Mouse (Mus musculus): ENCODE measurements at regions not wholly inside any gene's neighbourhood (a gene's known extent, or its start where the extent isn't known, plus 50 kb on each side); places are given as distances from the start of the nearest gene placed in this dataset.

- no peak for TF ChIP-seq MEF2A (IDR thresholded peaks at IDR 0.05; ENCODE audit: borderline replicate concordance, low read depth, low read length)
- no peak for TF ChIP-seq CHD1 (IDR thresholded peaks at IDR 0.05; ENCODE audit: low read depth, low read length)
- no peak for TF ChIP-seq KAT2A (IDR thresholded peaks at IDR 0.05; ENCODE audit: insufficient replicate concordance, low read length)
- no peak for TF ChIP-seq ZKSCAN1 (IDR thresholded peaks at IDR 0.05; ENCODE audit: borderline replicate concordance, low read depth, low read length)
- TF ChIP-seq ETS1 (conservative IDR thresholded peaks at IDR 0.05; ENCODE audit: low read depth, low read length), result no peak
- TF ChIP-seq GABPA (IDR thresholded peaks at IDR 0.05; ENCODE audit: insufficient replicate concordance, low read depth, low read length), result no peak
- no peak for TF ChIP-seq TBP (conservative IDR thresholded peaks at IDR 0.05; ENCODE audit: low read depth, low read length)
- TF ChIP-seq UBTF (IDR thresholded peaks at IDR 0.05; ENCODE audit: low read depth, low read length), result no peak
- TF ChIP-seq ZC3H11A (IDR thresholded peaks at IDR 0.05; ENCODE audit: low read depth, low read length), result no peak
- no peak for TF ChIP-seq POLR2AphosphoS2 (IDR thresholded peaks at IDR 0.05; ENCODE audit: low read depth, low read length)
- no peak for TF ChIP-seq SIN3A (IDR thresholded peaks at IDR 0.05; ENCODE audit: low read length)
- no peak for TF ChIP-seq MAFK (IDR thresholded peaks at IDR 0.05; ENCODE audit: insufficient replicate concordance, low read length)
- TF ChIP-seq JUND (conservative IDR thresholded peaks at IDR 0.05; ENCODE audit: low read depth, low read length), result no peak
These were observed 178.2 kb upstream of the Klf4 start for GRCm38 (mm10) chr4:55710476-55710875.

DNA sequence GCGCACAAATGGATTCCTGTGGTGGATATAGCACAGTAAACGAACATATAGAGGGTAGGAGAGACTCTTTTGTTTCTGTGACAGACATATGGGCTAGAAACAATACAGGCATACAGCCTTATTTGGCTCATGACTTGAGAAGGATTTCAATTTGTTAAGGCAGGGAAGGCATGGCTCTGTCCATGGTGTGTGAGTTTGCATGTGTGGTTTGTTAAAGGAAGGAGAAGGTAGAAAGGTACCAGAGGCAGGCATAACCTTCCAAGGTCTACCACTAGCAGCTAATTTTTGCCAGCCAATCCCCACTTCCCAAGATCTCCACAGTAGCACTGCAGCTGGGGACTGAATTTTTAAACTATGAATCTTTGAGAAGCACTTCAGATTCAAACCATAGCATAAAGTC lies 176.5 kb upstream of the Klf4 start:
- Histone ChIP-seq H3K4me2 (ENCODE audit: insufficient read depth, low read depth, poor library complexity, severe bottlenecking) (no peak overlapping the region), H3K9ac (ENCODE audit: insufficient read depth, low read depth) (no peak overlapping the region), H3K9me3 (replicated peaks; ENCODE audit: low read length) (no peaks in the 10 kb centered on the region), H3K4me1 (ENCODE audit: control insufficient read depth in 1 of 2, insufficient read depth in 2 of 2) (peaks cover 0 to 12% of the 10 kb centered on the region in 2 experiments; a peak in 2 of 4 replicates), H3K4me3 (replicated peaks in 1 of 3; ENCODE audit: low read depth in 2 of 3, low read length in 2 of 3, poor library complexity in 1 of 3) (no peak overlapping the region), H3K79me2 (replicated peaks; ENCODE audit: control insufficient read depth, extremely low read depth, insufficient read depth, poor library complexity, severe bottlenecking) (no peaks in the 10 kb centered on the region), H3K27ac (ENCODE audit: insufficient read depth, low read depth) (no peak overlapping the region), H3K36me3 (replicated peaks in 1 of 2; ENCODE audit: control insufficient read depth in 1 of 2, insufficient read depth in 1 of 2, low read length in 1 of 2) (no peaks in the 10 kb centered on the region), H3K27me3 (replicated peaks) (no peaks in the 10 kb centered on the region)
- DNase-seq (ENCODE audit: extremely low read depth), result no peak
- dilution Hi-C loops (cut with MboI; ENCODE audit: extremely low pct_ligation_motif_present, extremely low pct_unique_long_range_greater_than_20kb, low sequenced_read_pairs), result no loop called here
- TF ChIP-seq JUN (IDR thresholded peaks at IDR 0.05; ENCODE audit: insufficient read depth, low read depth, low read length) (no peak), CHD2 (IDR thresholded peaks at IDR 0.05; ENCODE audit: low read length) (no peak), RAD21 (IDR thresholded peaks at IDR 0.05; ENCODE audit: low read depth, low read length) (no peak), POLR2A (IDR thresholded peaks at IDR 0.05; ENCODE audit: low read depth, low read length) (no peak), ETS1 (conservative IDR thresholded peaks at IDR 0.05; ENCODE audit: low read depth, low read length) (no peak), EP300 (IDR thresholded peaks at IDR 0.05; ENCODE audit: low read length) (no peak), ZMIZ1 (IDR thresholded peaks at IDR 0.05; ENCODE audit: low read depth, low read length) (no peak), TCF12 (IDR thresholded peaks at IDR 0.05; ENCODE audit: low read depth, low read length) (no peak), MAZ (IDR thresholded peaks at IDR 0.05; ENCODE audit: low read depth, low read length) (no peak), ELF1 (IDR thresholded peaks at IDR 0.05; ENCODE audit: low read depth, low read length) (no peak), POLR2AphosphoS2 (IDR thresholded peaks at IDR 0.05; ENCODE audit: low read depth, low read length) (no peak), CTCF (conservative IDR thresholded peaks at IDR 0.05 in 1 of 2, IDR thresholded peaks at IDR 0.05 in 1 of 2; ENCODE audit: low read depth in 2 of 2, low read length in 2 of 2) (no peak), RCOR1 (conservative IDR thresholded peaks at IDR 0.05; ENCODE audit: low read depth, low read length) (no peak), E2F4 (IDR thresholded peaks at IDR 0.05; ENCODE audit: insufficient replicate concordance, low read depth, low read length) (no peak), MAFK (IDR thresholded peaks at IDR 0.05; ENCODE audit: insufficient replicate concordance, low read length) (no peak), KAT2A (IDR thresholded peaks at IDR 0.05; ENCODE audit: insufficient replicate concordance, low read length) (no peak), PAX5 (IDR thresholded peaks at IDR 0.05; ENCODE audit: low read length) (no peak), TBP (conservative IDR thresholded peaks at IDR 0.05; ENCODE audit: low read depth, low read length) (no peak), MAX (IDR thresholded peaks at IDR 0.05; ENCODE audit: low read length) (no peak), CHD1 (IDR thresholded peaks at IDR 0.05; ENCODE audit: low read depth, low read length) (no peak)
- in situ Hi-C loops (cut with MboI; ENCODE audit: low pct_ligation_motif_present, low pct_unique_long_range_greater_than_20kb, low sequenced_read_pairs), result no loop called here

More at GRCm38 (mm10) chr4:55710476-55710875, 178.2 kb upstream of the Klf4 start:
- Histone ChIP-seq H3K4me3 (replicated peaks in 1 of 3; ENCODE audit: low read depth in 2 of 3, low read length in 2 of 3, poor library complexity in 1 of 3) (no peak overlapping the region), H3K4me1 (ENCODE audit: control insufficient read depth in 1 of 2, insufficient read depth in 2 of 2) (peaks cover 0 to 12% of the 10 kb centered on the region in 2 experiments; a peak in 2 of 4 replicates), H3K36me3 (replicated peaks in 1 of 2; ENCODE audit: control insufficient read depth in 1 of 2, insufficient read depth in 1 of 2, low read length in 1 of 2) (no peaks in the 10 kb centered on the region), H3K4me2 (ENCODE audit: insufficient read depth, low read depth, poor library complexity, severe bottlenecking) (no peak overlapping the region), H3K27ac (ENCODE audit: insufficient read depth, low read depth) (no peak overlapping the region), H3K9me3 (replicated peaks; ENCODE audit: low read length) (no peaks in the 10 kb centered on the region), H3K27me3 (replicated peaks) (no peaks in the 10 kb centered on the region), H3K79me2 (replicated peaks; ENCODE audit: control insufficient read depth, extremely low read depth, insufficient read depth, poor library complexity, severe bottlenecking) (no peaks in the 10 kb centered on the region), H3K9ac (ENCODE audit: insufficient read depth, low read depth) (no peak overlapping the region)
- DNase-seq (ENCODE audit: extremely low read depth), result no peak
- dilution Hi-C loops (cut with MboI; ENCODE audit: extremely low pct_ligation_motif_present, extremely low pct_unique_long_range_greater_than_20kb, low sequenced_read_pairs), result no loop called here
- in situ Hi-C loops (cut with MboI; ENCODE audit: low pct_ligation_motif_present, low pct_unique_long_range_greater_than_20kb, low sequenced_read_pairs), result no loop called here

Measured in CH12.LX (cell line).